Mouse (Mus musculus): ENCODE measurements around the gene Vps18.

GRCm38 (mm10) chr2:119249592-119250061 is 38.9 kb upstream of the Vps18 start:
- TF ChIP-seq CTCF (IDR thresholded peaks at IDR 0.05; ENCODE audit: low read depth, low read length) = no peak
- no peak for TF ChIP-seq GATA1 (IDR thresholded peaks at IDR 0.05; ENCODE audit: borderline replicate concordance, low read length)
- no peak for TF ChIP-seq GATA2 (IDR thresholded peaks at IDR 0.05; ENCODE audit: borderline replicate concordance, low read depth, low read length)
- no peak for TF ChIP-seq POLR2AphosphoS5 (IDR thresholded peaks at IDR 0.05; ENCODE audit: insufficient replicate concordance, low read depth, low read length)
- no peak for TF ChIP-seq TAL1 (conservative IDR thresholded peaks at IDR 0.05; ENCODE audit: low read depth, low read length)

All from G1E (cell line).